Mouse (Mus musculus): Measurements from ENCODE around the gene Slamf8.
A peak's percentile ranks its signal among the peaks of the same experiment; 100 is the strongest.

- TF ChIP-seq POLR2A (IDR thresholded peaks at IDR 0.05; ENCODE audit: borderline replicate concordance, extremely low read depth, insufficient read depth, insufficient read length, poor library complexity, severe bottlenecking) (no peak), CTCF (IDR thresholded peaks at IDR 0.05; ENCODE audit: borderline replicate concordance, extremely low read depth, insufficient read depth, insufficient read length) (peak; percentile 2; the same call in 1 of the 2 replicates)
Observed at GRCm38 (mm10) chr1:172637801-172638200, 47.4 kb upstream of the Slamf8 start.

Data from brain, embryonic 14.5 days (tissue).